Comparison of ENCODE assay signal across 11 mouse cellular contexts in the genomic region with DNA sequence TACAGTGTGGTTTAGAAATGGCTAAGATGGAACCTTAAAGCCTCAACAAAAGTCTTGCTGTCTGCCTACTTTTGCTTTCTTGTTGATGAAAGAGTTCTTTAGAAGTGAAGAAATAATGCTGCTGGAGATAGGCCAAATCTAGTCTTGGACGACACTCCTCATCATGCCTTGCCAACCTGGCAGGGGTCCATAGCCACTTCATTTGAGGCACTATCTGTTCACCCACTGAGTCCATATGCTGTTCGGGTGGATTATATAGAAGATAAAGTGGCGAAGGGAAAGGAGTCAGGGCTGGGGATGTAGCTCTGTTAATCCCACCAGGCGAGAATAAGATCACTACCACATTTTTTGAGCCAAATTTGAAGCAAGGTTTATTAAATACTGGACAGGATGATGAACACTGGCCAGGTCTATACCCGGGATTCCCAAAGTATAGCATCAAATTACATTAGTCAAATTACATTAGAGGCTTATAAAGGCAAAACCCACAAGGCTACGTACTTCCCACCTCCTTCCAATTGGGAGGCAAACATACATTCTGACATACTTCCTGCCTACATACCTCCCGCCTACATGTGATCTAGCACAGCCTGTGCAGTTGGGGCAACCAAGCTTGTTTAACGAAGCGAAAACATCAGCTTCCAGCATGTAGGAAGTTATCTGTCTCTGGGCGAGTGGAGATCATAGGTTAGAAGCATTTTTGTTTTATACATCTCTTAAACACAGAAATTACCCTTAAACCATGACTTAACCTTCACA.
A peak's percentile ranks its signal among the peaks of the same experiment; 100 is the strongest.
DNase-seq lines count a peak whose midpoint lies in the region; ATAC-seq lines count a peak whose summit lies in the region.
"Had no signal": no experiment of that assay in that cellular context is flagged by ENCODE, and none has a peak within 500 bp of the region (broad histone marks: within the 10 kb centered on the region; RNA-seq: fewer than 3 reads in every experiment).

No protein-coding gene starts in this region.

- peak; percentile 4 to 5 for DNase-seq in heart, postnatal 14 days
- DNase-seq in heart, embryonic 10.5 days (ENCODE audit: low spot score) = no peak
- DNase-seq in cerebellum, adult 11 months = peak; percentile 51
- DNase-seq in lung, postnatal 14 days = peak; percentile 3
- DNase-seq in c-Kit-positive CD71-positive TER-119-positive erythroid progenitor cells, embryonic 14.5 days (ENCODE audit: low spot score) = no peak
- no peak for DNase-seq in kidney, adult 11 months

- peak; percentile 93 for ATAC-seq in hindbrain, embryonic 16.5 days
- ATAC-seq in midbrain, embryonic 15.5 days (replicated peaks) = no peak; the same call in 1 of the 2 replicates

- H3K4me2 ChIP-seq in hindbrain, embryonic 16.5 days (ENCODE audit: low read length) = no peak overlapping the region
- no peak overlapping the region for H3K4me2 ChIP-seq in midbrain, embryonic 15.5 days
- H3K4me2 ChIP-seq: heart, embryonic 15.5 days; limb, embryonic 15.5 days; neural tube, embryonic 13.5 days had no signal

- WGBS in heart, embryonic 10.5 days = 78% methylated on average over 10 of the region's 10 CpGs
- WGBS in hindbrain, embryonic 16.5 days = 75% methylated on average over 10 of the region's 10 CpGs
- 81% methylated on average over 10 of the region's 10 CpGs for WGBS in midbrain, embryonic 15.5 days

- H3K9ac ChIP-seq in hindbrain, embryonic 16.5 days (ENCODE audit: low read depth, low read length) = no peak overlapping the region
- no peak overlapping the region for H3K9ac ChIP-seq in midbrain, embryonic 15.5 days
- H3K9ac ChIP-seq: heart, embryonic 15.5 days; limb, embryonic 15.5 days; neural tube, embryonic 13.5 days had no signal

- H3K27me3 ChIP-seq in heart, embryonic 10.5 days (ENCODE audit: insufficient read depth, poor library complexity, severe bottlenecking) = no peaks in the 10 kb centered on the region
- no peaks in the 10 kb centered on the region for H3K27me3 ChIP-seq in hindbrain, embryonic 16.5 days (replicated peaks; ENCODE audit: control insufficient read depth, insufficient read depth, low read length)
- H3K27me3 ChIP-seq in midbrain, embryonic 15.5 days (replicated peaks) = no peaks in the 10 kb centered on the region
- H3K27me3 ChIP-seq: heart, embryonic 15.5 days; limb, embryonic 15.5 days; neural tube, embryonic 13.5 days had no signal

- H3K4me3 ChIP-seq in heart, embryonic 10.5 days = no peak overlapping the region
- no peak overlapping the region for H3K4me3 ChIP-seq in hindbrain, embryonic 16.5 days (ENCODE audit: low read length)
- no peak overlapping the region for H3K4me3 ChIP-seq in midbrain, embryonic 15.5 days
- H3K4me3 ChIP-seq: heart, embryonic 15.5 days; limb, embryonic 15.5 days; neural tube, embryonic 13.5 days had no signal

- H3K36me3 ChIP-seq in heart, embryonic 10.5 days = no peaks in the 10 kb centered on the region
- no peaks in the 10 kb centered on the region for H3K36me3 ChIP-seq in hindbrain, embryonic 16.5 days (ENCODE audit: control insufficient read depth, insufficient read depth, low read length)
- H3K36me3 ChIP-seq in midbrain, embryonic 15.5 days (replicated peaks) = no peaks in the 10 kb centered on the region
- H3K36me3 ChIP-seq: heart, embryonic 15.5 days; limb, embryonic 15.5 days; neural tube, embryonic 13.5 days had no signal

- H3K4me1 ChIP-seq in heart, embryonic 10.5 days = no peaks in the 10 kb centered on the region
- no peaks in the 10 kb centered on the region for H3K4me1 ChIP-seq in hindbrain, embryonic 16.5 days (ENCODE audit: control insufficient read depth, insufficient read depth, low read depth, low read length)
- no peaks in the 10 kb centered on the region for H3K4me1 ChIP-seq in midbrain, embryonic 15.5 days
- H3K4me1 ChIP-seq: heart, embryonic 15.5 days; limb, embryonic 15.5 days; neural tube, embryonic 13.5 days had no signal

- intact Hi-C loops in heart, postnatal 14 days (cut with DNase I) = no loop called here

- H3K27ac ChIP-seq in heart, embryonic 10.5 days = no peak overlapping the region
- H3K27ac ChIP-seq in hindbrain, embryonic 16.5 days (ENCODE audit: low read depth, low read length) = no peak overlapping the region
- H3K27ac ChIP-seq in midbrain, embryonic 15.5 days = no peak overlapping the region
- H3K27ac ChIP-seq: heart, embryonic 15.5 days; limb, embryonic 15.5 days; neural tube, embryonic 13.5 days had no signal

- H3K9me3 ChIP-seq in heart, embryonic 10.5 days = no peaks in the 10 kb centered on the region
- H3K9me3 ChIP-seq in hindbrain, embryonic 16.5 days (ENCODE audit: control insufficient read depth, low read length) = no peaks in the 10 kb centered on the region
- H3K9me3 ChIP-seq in midbrain, embryonic 15.5 days = no peaks in the 10 kb centered on the region
- H3K9me3 ChIP-seq: heart, embryonic 15.5 days; limb, embryonic 15.5 days; neural tube, embryonic 13.5 days had no signal

Comparison
In these comparisons a context has a peak if more than half of its experiments do, and no peak if none do; other contexts are left out.
1. DNase-seq: peak in heart, postnatal 14 days (2 of 2), cerebellum, adult 11 months (single experiment) and lung, postnatal 14 days (single experiment); none in heart, embryonic 10.5 days (single experiment), c-Kit-positive CD71-positive TER-119-positive erythroid progenitor cells, embryonic 14.5 days (single experiment) and kidney, adult 11 months (single experiment).